Mouse (Mus musculus) heart, adult 11 months (tissue): ENCODE data around the gene Mageh1.
A peak's percentile ranks its signal among the peaks of the same experiment; 100 is the strongest.
"Not testable (repeated sequence)": the region's sequence is repeated elsewhere in the genome, so short reads cannot be mapped to it uniquely, and the experiment has no call there.

Experiments
- DNase-seq: peaks from one replicate; pipeline ENCODE4 v3.0.0; 2022

Gene Mageh1

GRCm38 (mm10) chrX:153037087-153037971 lies at the start of gene Mageh1:
TSS of gene Mageh1 (minus strand) at chrX:153037575.
- peak; percentile 98 for DNase-seq

DNA sequence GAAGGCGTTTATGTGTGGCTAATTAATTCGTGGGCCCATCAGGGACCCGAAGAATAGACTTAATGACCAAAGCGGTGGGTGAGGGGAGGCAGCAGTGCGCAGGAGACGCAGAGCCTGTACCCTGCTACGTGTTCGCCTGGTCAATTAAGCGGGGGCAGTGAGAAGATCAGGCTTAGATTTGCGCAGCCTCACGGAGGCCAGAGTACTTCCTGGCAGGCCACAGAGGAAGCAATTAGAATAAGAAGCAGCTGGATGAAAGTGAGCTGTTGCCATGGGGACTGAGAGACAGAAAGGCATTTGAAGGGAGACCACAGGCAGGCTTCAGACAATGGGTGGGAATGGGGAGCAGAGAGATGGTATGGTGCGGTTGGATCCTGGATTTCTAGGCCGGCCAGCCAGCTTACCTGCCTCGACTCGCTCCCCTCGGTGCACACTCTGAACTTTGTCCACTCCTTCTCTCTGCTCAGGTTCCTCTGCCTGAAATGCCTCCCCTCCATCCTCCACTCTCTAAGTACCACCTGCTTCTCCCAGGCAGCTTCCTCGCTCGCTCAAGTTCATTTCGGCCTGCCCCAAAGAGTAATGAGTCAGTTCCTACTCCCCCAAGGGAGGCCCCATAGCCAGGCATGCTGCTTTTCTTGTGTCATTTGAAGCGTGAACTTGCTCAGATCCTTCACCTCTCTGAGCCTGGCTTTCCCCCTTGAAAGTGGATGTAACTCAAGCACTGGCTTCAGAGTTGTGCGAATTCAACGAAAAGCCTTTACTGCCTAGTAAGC lies 783 bp upstream of the Mageh1 start:
- DNase-seq: not testable (repeated sequence)

DNA sequence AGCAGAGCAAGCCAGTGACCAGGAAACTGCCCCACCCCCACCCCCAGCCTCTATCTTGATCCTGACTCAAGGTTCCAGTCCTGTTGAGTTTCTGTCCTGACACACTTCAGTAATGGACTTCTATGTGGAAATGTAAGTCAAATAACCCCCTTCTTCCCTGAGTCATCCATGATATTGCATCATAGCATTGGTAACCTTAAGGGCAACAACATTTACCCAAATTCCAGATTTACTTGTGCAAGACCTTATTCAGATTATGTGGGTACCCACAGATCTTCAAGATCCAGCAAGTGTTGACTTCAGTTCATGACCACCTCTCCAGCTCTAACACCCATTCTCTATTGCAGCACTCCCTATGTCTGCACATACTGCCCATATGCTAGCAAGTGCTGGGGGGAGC lies 5.8 kb downstream of the Mageh1 start:
- DNase-seq: not testable (repeated sequence)

DNA sequence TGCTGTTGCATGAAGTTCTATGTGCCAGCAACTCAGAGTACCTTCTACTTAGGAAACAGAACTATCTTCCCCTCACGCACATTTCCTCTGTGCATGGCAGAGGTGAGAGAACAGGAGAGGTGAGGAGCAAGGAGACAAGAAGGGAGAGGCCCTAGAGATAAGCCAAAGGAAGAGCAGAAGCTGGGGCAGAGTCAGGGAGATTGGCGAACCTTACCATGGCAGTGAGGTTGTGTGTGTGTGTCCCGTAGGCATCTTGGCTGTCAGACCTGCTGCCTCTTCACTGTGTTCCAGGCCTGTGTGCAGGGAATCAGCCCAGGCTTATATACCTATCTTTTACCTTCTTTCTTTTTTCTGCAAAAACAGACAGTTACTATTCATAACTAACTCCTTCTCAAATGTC lies 11.7 kb downstream of the Mageh1 start:
- DNase-seq: not testable (repeated sequence)

- not testable (repeated sequence) for DNase-seq
These were observed 12.1 kb downstream of the Mageh1 start for GRCm38 (mm10) chrX:153025255-153025654.

GRCm38 (mm10) chrX:153007685-153008047 lies 29.7 kb downstream of the Mageh1 start:
- no peak for DNase-seq

DNA sequence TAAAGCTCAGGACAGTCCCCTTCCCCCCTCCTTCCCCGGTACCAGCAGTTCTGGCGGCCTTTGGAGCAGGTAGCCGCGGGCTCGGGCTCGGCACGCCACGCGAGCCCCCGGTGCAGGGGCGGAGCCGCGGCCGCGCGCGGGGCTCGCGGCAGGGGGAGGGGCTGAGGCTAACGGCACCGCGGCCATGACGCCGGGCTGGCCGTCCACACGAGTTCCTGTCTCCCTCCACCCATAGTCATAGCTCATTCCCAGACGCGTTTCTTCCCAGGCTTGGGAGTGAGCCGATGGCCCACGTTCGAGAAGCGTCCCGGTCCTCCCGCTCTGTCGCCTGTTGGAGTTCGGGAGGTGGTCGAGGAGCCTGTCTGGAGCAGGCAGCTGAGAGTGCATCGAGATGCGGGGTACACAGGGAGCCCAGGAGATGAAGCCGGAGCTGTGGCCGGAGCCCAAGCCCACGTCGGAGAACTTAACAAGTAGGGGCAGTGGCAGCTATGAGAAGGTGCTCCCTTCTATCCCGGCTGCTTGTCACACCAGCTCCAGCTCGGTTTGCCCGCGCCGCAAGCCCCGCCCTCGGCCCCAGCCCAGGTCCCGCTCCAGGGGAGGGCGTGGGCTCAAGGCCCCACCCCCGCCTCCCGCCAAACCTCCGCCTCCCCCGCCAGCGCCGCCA lies 30.2 kb downstream of the Mageh1 start:
- DNase-seq: peak; percentile 95

- peak; percentile 84 for DNase-seq
These were observed 31.0 kb downstream of the Mageh1 start, which contains the start of gene Usp51 for GRCm38 (mm10) chrX:153006387-153006841. TSS of gene Usp51 (plus strand) at chrX:153006469.

DNA sequence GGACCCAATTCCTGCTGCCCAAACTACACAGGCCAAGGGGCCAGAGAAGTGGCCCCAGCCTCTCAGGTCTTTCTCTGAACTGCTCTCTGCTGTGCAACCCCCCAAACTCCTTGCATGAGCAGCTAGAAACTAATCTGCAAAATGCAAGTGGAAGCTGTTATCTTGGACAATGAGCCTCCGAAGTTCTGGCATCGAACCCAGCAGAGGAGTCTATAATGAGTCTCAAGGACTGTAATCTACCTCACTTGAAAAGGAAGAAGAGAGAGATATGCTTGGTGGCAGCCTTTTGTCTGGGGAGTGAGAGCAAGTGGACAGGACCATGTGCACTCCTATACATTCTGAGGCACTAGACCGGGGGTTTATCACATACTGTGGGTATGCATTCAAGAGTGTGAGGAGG lies 41.3 kb downstream of the Mageh1 start:
- not testable (repeated sequence) for DNase-seq

- not testable (repeated sequence) for DNase-seq
These were observed 47.5 kb downstream of the Mageh1 start for GRCm38 (mm10) chrX:152989852-152990251.
